Mouse (Mus musculus): ENCODE data around the gene Ntn5. TPM values are rescaled to one million over a fixed set of nuclear protein-coding genes. Genes with fewer than 3 reads are reported as not detected.

The Ntn5 gene
- total and polyA plus RNA-seq, 2 experiments from 2014 or later, result 0.73 to 1.3 TPM

- Histone ChIP-seq H3K36me3 (ENCODE audit: insufficient read depth, low read length) (no peaks in the 10 kb centered on the region), H3K9ac (replicated peaks; ENCODE audit: low read length, poor library complexity, severe bottlenecking) (peak overlapping the region; percentile 80), H3K27me3 (ENCODE audit: insufficient read depth, low read length) (no peaks in the 10 kb centered on the region), H3K4me2 (ENCODE audit: low read depth, low read length, poor library complexity, severe bottlenecking) (peak overlapping the region; percentile 94), H3K4me3 (ENCODE audit: low read depth, low read length) (peak overlapping the region; percentile 56), H3K27ac (ENCODE audit: low read depth, low read length) (peak overlapping the region; percentile 71), H3K9me3 (ENCODE audit: low read length) (no peaks in the 10 kb centered on the region), H3K4me1 (ENCODE audit: insufficient read depth, low read length) (peaks cover 22% of the 10 kb centered on the region)
- ATAC-seq (ENCODE audit: low FRiP score) (no peak), DNase-seq (ENCODE audit: low spot score) (no peak)
- no peak for TF ChIP-seq CTCF (IDR thresholded peaks at IDR 0.05)
- 32% methylated on average over 11 of the region's 11 CpGs for WGBS
These were observed 17.2 kb downstream of the Ntn5 start for GRCm38 (mm10) chr7:45701072-45701471.

- H3K9ac ChIP-seq (replicated peaks; ENCODE audit: low read length, poor library complexity, severe bottlenecking), result no peak overlapping the region
- H3K9me3 ChIP-seq (ENCODE audit: low read length), result no peaks in the 10 kb centered on the region
- 79% methylated on average over 11 of the region's 11 CpGs for WGBS
- H3K27ac ChIP-seq (ENCODE audit: low read depth, low read length), result no peak overlapping the region; the same call in 1 of the 2 replicates
- no peaks in the 10 kb centered on the region for H3K36me3 ChIP-seq (ENCODE audit: insufficient read depth, low read length)
- DNase-seq (ENCODE audit: low spot score) (no peak), ATAC-seq (ENCODE audit: low FRiP score) (no peak)
- no peaks in the 10 kb centered on the region for H3K27me3 ChIP-seq (ENCODE audit: insufficient read depth, low read length)
- H3K4me1 ChIP-seq (ENCODE audit: insufficient read depth, low read length), result peaks cover 22% of the 10 kb centered on the region
- no peak for TF ChIP-seq CTCF (IDR thresholded peaks at IDR 0.05)
- H3K4me2 ChIP-seq (ENCODE audit: low read depth, low read length, poor library complexity, severe bottlenecking), result peak overlapping the region; percentile 94; the same call in 1 of the 2 replicates
- no peak overlapping the region for H3K4me3 ChIP-seq (ENCODE audit: low read depth, low read length)
These were observed 17.8 kb downstream of the Ntn5 start for GRCm38 (mm10) chr7:45701607-45702006.

DNA sequence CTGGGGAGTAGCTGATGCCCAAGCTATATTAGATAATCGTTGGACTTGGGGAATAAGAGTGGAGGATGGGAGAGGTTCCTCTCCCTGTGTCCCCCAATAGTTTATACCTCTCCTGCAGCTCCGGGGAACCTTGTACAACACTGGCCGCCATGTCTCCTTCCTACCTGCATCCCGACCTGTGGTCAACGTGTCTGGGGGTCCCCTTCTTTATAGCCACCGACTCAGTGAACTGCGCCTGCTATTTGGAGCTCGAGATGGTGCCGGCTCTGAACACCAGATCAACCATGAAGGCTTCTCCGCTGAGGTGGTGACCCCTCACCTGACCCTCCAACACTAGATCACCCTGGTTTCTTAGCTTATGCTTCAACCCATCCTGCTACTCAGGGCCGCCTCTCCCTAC, 18.5 kb downstream of the Ntn5 start:
- Histone ChIP-seq H3K36me3 (ENCODE audit: insufficient read depth, low read length) (no peaks in the 10 kb centered on the region), H3K4me3 (ENCODE audit: low read depth, low read length) (no peak overlapping the region), H3K27me3 (ENCODE audit: insufficient read depth, low read length) (no peaks in the 10 kb centered on the region), H3K4me2 (ENCODE audit: low read depth, low read length, poor library complexity, severe bottlenecking) (no peak overlapping the region), H3K27ac (ENCODE audit: low read depth, low read length) (no peak overlapping the region), H3K4me1 (ENCODE audit: insufficient read depth, low read length) (peaks cover 22% of the 10 kb centered on the region), H3K9ac (replicated peaks; ENCODE audit: low read length, poor library complexity, severe bottlenecking) (no peak overlapping the region), H3K9me3 (ENCODE audit: low read length) (no peaks in the 10 kb centered on the region)
- ATAC-seq (ENCODE audit: low FRiP score) (no peak), DNase-seq (ENCODE audit: low spot score) (no peak)
- no peak for TF ChIP-seq CTCF (IDR thresholded peaks at IDR 0.05)
- 93% methylated on average over 11 of the region's 11 CpGs for WGBS

DNA sequence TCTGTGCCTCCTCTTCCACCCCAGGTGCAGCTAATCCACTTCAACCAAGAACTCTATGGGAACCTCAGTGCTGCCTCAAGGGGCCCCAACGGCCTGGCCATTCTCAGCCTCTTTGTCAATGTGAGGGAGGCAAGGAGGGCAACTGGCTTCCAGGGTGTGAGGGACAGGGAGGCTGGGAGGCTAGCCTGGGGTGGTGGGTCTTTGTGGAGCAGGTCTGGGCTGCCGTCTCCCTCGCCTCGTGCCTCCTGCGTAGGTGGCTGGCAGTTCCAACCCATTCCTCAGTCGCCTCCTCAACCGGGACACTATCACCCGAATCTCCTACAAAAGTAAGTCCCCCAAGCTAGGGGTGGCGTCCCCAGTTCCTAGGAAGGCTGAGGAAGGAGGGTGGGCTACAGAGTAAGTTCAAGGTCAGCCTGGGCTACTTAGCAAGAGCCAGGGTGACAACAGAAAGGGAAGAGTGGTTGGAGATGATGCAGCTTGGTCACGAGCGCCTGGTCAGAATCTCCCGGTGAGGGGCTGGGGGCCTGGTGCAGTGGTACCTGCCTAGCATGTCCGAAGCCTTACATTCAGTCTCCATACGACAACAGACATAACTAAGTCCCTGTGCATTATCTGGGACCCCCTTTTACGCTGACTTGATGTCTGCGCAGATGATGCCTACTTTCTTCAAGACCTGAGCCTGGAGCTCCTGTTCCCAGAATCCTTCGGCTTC, 19.1 kb downstream of the Ntn5 start:
- Histone ChIP-seq H3K4me2 (ENCODE audit: low read depth, low read length, poor library complexity, severe bottlenecking) (peak overlapping the region; percentile 81), H3K9ac (replicated peaks; ENCODE audit: low read length, poor library complexity, severe bottlenecking) (peak overlapping the region; percentile 66), H3K27ac (ENCODE audit: low read depth, low read length) (peak overlapping the region; percentile 91), H3K4me3 (ENCODE audit: low read depth, low read length) (no peak overlapping the region), H3K9me3 (ENCODE audit: low read length) (no peaks in the 10 kb centered on the region), H3K4me1 (ENCODE audit: insufficient read depth, low read length) (peaks cover 26% of the 10 kb centered on the region), H3K27me3 (ENCODE audit: insufficient read depth, low read length) (no peaks in the 10 kb centered on the region), H3K36me3 (ENCODE audit: insufficient read depth, low read length) (no peaks in the 10 kb centered on the region)
- ATAC-seq (ENCODE audit: low FRiP score) (no peak), DNase-seq (ENCODE audit: low spot score) (no peak)
- 90% methylated on average over 17 of the region's 17 CpGs for WGBS
- no peak for TF ChIP-seq CTCF (IDR thresholded peaks at IDR 0.05)

DNA sequence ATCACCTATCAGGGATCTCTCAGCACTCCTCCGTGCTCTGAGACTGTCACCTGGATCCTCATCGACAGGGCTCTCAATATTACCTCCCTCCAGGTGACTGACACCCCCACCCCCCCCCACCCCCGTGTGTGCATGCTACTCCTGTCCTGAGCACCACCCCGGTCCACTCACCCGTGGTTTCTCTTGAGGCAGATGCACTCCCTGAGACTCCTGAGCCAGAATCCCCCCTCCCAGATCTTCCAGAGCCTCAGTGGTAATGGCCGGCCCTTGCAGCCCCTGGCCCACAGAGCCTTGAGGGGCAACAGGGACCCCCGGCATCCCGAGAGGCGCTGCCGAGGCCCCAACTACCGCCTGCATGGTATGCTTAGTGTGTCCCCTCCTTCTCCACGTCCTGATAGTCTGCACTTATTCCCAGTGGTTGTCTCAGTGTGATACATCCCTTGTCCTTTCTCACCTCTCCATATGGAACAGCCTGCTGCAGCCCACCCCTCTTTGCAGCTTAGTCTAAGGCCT, 19.8 kb downstream of the Ntn5 start:
- Histone ChIP-seq H3K4me3 (ENCODE audit: low read depth, low read length) (peak overlapping the region; percentile 61), H3K36me3 (ENCODE audit: insufficient read depth, low read length) (no peaks in the 10 kb centered on the region), H3K9ac (replicated peaks; ENCODE audit: low read length, poor library complexity, severe bottlenecking) (peak overlapping the region; percentile 66), H3K27me3 (ENCODE audit: insufficient read depth, low read length) (no peaks in the 10 kb centered on the region), H3K9me3 (ENCODE audit: low read length) (no peaks in the 10 kb centered on the region), H3K4me2 (ENCODE audit: low read depth, low read length, poor library complexity, severe bottlenecking) (peak overlapping the region; percentile 81), H3K27ac (ENCODE audit: low read depth, low read length) (peak overlapping the region; percentile 91), H3K4me1 (ENCODE audit: insufficient read depth, low read length) (peaks cover 29% of the 10 kb centered on the region)
- DNase-seq (ENCODE audit: low spot score) (no peak), ATAC-seq (ENCODE audit: low FRiP score) (no peak)
- 32% methylated on average over 12 of the region's 12 CpGs for WGBS
- TF ChIP-seq CTCF (IDR thresholded peaks at IDR 0.05), result no peak

DNA sequence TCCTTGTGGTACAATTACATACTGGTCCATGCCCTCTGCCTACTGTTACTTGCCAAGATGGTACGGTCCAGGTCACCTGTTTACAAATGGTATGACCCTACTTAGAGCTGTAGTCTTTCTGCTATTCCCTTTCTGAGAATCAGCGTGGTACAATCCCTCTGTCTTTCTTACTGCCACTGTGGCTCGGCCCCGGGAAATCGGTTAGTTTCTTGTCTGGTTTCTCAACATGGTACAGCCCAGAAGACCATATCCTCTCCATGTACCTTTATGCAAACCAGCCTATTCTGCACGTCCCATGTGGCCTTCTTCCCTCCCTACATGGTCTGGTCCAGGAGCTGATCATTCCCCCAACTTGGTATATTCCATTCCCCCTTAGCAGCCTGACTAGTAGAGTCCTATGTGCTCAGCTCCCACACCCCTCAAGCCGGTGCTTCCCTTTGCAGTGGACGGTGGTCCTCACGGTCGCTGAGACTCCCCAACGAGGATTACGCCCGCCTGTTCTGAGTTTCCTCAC, 20.3 kb downstream of the Ntn5 start:
- Histone ChIP-seq H3K9ac (replicated peaks; ENCODE audit: low read length, poor library complexity, severe bottlenecking) (peak overlapping the region; percentile 66), H3K4me1 (ENCODE audit: insufficient read depth, low read length) (peaks cover 25% of the 10 kb centered on the region), H3K4me2 (ENCODE audit: low read depth, low read length, poor library complexity, severe bottlenecking) (peak overlapping the region; percentile 81), H3K27me3 (ENCODE audit: insufficient read depth, low read length) (no peaks in the 10 kb centered on the region), H3K36me3 (ENCODE audit: insufficient read depth, low read length) (no peaks in the 10 kb centered on the region), H3K9me3 (ENCODE audit: low read length) (no peaks in the 10 kb centered on the region), H3K4me3 (ENCODE audit: low read depth, low read length) (peak overlapping the region; percentile 61), H3K27ac (ENCODE audit: low read depth, low read length) (peak overlapping the region; percentile 91)
- under 1% methylated on average over 13 of the region's 13 CpGs for WGBS
- TF ChIP-seq CTCF (IDR thresholded peaks at IDR 0.05), result no peak
- peak; percentile 95 for DNase-seq (ENCODE audit: low spot score)
- ATAC-seq (ENCODE audit: low FRiP score), result peak; percentile 73
